Mouse (Mus musculus) liver, adult 2 months (tissue): ENCODE results near the gene 6030408B16Rik. TPM values are rescaled to one million over a fixed set of nuclear protein-coding genes. Genes with fewer than 3 reads are reported as not detected.
"Not testable (repeated sequence)": the region's sequence is repeated elsewhere in the genome, so short reads cannot be mapped to it uniquely, and the experiment has no call there.

Source experiments
- DNase-seq: peaks from one replicate; pipeline ENCODE4 v3.0.0-alpha.2; 2011; ENCODE audit warnings: low read depth, low spot score; ENCODE audit errors: extremely low read depth
- H3K27ac ChIP-seq: fragments of 200-500 bp; replicated peaks from 2 replicates; pipeline ENCODE4 v1.5.1; 2012; ENCODE audit warnings: low read depth, mild to moderate bottlenecking, control low read depth, inconsistent platforms, low read length; ENCODE audit not compliant: insufficient read depth
- H3K27me3 ChIP-seq: fragments of 200-500 bp; 2 replicates; pipeline ENCODE4 v1.6.1; 2012; ENCODE audit warnings: mild to moderate bottlenecking, moderate library complexity, low read length, inconsistent platforms; ENCODE audit not compliant: control insufficient read depth, insufficient read depth
- H3K36me3 ChIP-seq: fragments of 200-500 bp; 2 replicates; pipeline ENCODE4 v1.6.1; 2012; ENCODE audit warnings: low read length, inconsistent platforms; ENCODE audit not compliant: control insufficient read depth, insufficient read depth
- H3K4me1 ChIP-seq: fragments of 200-500 bp; 2 replicates; pipeline ENCODE4 v1.6.1; 2011; ENCODE audit warnings: low read length; ENCODE audit not compliant: control insufficient read depth, insufficient read depth
- H3K4me3 ChIP-seq: fragments of 200-500 bp; 2 replicates; pipeline ENCODE4 v1.5.1; 2011; ENCODE audit warnings: low read depth, mild to moderate bottlenecking, control low read depth, low read length, moderate library complexity; ENCODE audit not compliant: insufficient read depth
- H3K79me2 ChIP-seq: fragments of 200-500 bp; 2 replicates; pipeline ENCODE4 v1.6.1; 2012; ENCODE audit warnings: inconsistent platforms, mild to moderate bottlenecking, low read length, moderate library complexity; ENCODE audit not compliant: control insufficient read depth, insufficient read depth
- H3K9ac ChIP-seq: fragments of 200-500 bp; 2 replicates; pipeline ENCODE4 v1.6.1; 2012; ENCODE audit warnings: low read depth, mild to moderate bottlenecking, control low read depth, inconsistent platforms, low read length
- CTCF ChIP-seq: fragments of 200-500 bp; IDR thresholded peaks from 2 replicates; pipeline ENCODE4 v1.5.1; 2011; ENCODE audit warnings: low read depth, low read length, control low read depth
- POLR2A ChIP-seq: fragments of 200-500 bp; IDR thresholded peaks from 2 replicates; pipeline ENCODE4 v1.6.1; 2011; ENCODE audit warnings: low read length, control low read depth; ENCODE audit not compliant: insufficient read depth; ENCODE audit errors: extremely low read depth
- WGBS: fragments of 180-500 bp; shearing (Covaris S2); methylation state at CpG from one replicate; pipeline ENCODE4 v1.1.7; 2018; 5-methylcytosine and 5-hydroxymethylcytosine counted together
- polyA plus RNA-seq: library from polyadenylated mRNA; depleted of rRNA; stranded (reverse); fragments of >200 nt; gene quantifications from 2 replicates; pipeline ENCODE4 v1.2.3, GENCODE M21; 2012
- total RNA-seq: library from RNA; depleted of rRNA; stranded (reverse); fragments of >200 nt; gene quantifications from 2 replicates; pipeline ENCODE4 v1.2.3, GENCODE M21; 2014

6030408B16Rik gene
- total and polyA plus RNA-seq, 2 experiments = not detected

DNA sequence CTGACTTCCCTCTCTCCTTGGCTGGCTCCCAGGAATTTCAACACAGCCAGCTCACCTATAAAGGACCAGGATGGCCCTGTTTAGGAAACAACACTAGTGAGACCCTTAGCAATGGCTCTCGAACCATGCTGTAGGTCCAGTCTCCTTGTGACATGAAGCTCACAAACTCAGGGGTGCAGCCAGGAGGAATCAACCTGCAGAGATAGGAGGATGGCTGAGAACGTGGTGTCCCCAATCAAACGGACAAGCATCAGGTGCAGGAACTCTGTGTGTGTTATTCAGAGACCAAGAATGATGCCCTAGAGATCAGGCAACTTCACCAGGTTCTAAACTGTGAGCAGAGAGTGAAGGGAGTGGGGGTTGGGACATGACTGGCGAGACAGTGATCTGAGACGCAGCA, 29.1 kb downstream of the 6030408B16Rik start:
- Histone ChIP-seq H3K4me1 (no peaks in the 10 kb centered on the region), H3K27me3 (no peaks in the 10 kb centered on the region), H3K9ac (no peak overlapping the region), H3K27ac (no peak overlapping the region), H3K36me3 (no peaks in the 10 kb centered on the region), H3K4me3 (no peak overlapping the region), H3K79me2 (no peaks in the 10 kb centered on the region)
- DNase-seq = no peak
- no peak for TF ChIP-seq CTCF
- no peak for TF ChIP-seq POLR2A
- 81% methylated on average over 5 of the region's 5 CpGs for WGBS

- H3K27ac ChIP-seq = no peak overlapping the region
- H3K9ac ChIP-seq = no peak overlapping the region
- no peaks in the 10 kb centered on the region for H3K36me3 ChIP-seq
- 91% methylated on average over 7 of the region's 7 CpGs for WGBS
- TF ChIP-seq POLR2A (no peak), CTCF (no peak)
- H3K79me2 ChIP-seq = no peaks in the 10 kb centered on the region
- no peak overlapping the region for H3K4me3 ChIP-seq
- DNase-seq = no peak
- H3K4me1 ChIP-seq = no peaks in the 10 kb centered on the region
- H3K27me3 ChIP-seq = no peaks in the 10 kb centered on the region
Observed at GRCm38 (mm10) chr15:101322640-101323039, 29.6 kb downstream of the 6030408B16Rik start.

DNA sequence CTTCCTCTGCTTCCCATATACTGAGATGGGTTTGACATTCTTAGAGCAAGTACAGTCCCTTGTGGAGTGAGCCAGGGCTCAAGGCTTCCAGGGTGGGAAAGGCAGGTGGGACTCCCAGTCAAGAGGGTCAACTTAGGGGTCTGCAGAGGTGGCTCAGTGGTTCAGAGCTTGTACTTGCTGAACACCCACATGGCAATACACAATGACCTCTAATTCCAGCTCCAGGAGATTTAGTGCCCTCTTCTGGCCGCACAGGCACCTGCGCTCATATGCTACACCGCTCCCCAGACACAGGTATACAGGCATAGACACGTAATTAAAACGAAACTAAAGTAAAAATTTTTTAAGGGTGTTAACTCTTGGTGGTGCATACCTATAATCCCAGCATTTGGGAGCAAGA, 30.5 kb downstream of the 6030408B16Rik start:
- 95% methylated on average over 5 of the region's 5 CpGs for WGBS
- H3K27me3 ChIP-seq = no peaks in the 10 kb centered on the region
- DNase-seq = no peak
- no peaks in the 10 kb centered on the region for H3K79me2 ChIP-seq
- H3K27ac ChIP-seq = no peak overlapping the region
- H3K9ac ChIP-seq = no peak overlapping the region
- H3K4me3 ChIP-seq = no peak overlapping the region
- TF ChIP-seq POLR2A = no peak
- TF ChIP-seq CTCF = no peak
- no peaks in the 10 kb centered on the region for H3K4me1 ChIP-seq
- H3K36me3 ChIP-seq = no peaks in the 10 kb centered on the region

GRCm38 (mm10) chr15:101324409-101324808, 31.4 kb downstream of the 6030408B16Rik start:
- not testable (repeated sequence) for H3K4me3 ChIP-seq, H3K9ac ChIP-seq, DNase-seq, H3K27me3 ChIP-seq, H3K36me3 ChIP-seq, H3K27ac ChIP-seq, H3K79me2 ChIP-seq, H3K4me1 ChIP-seq

- no peak overlapping the region for H3K27ac ChIP-seq
- WGBS = 45% methylated on average over 10 of the region's 10 CpGs
- no peak for DNase-seq
- H3K9ac ChIP-seq = no peak overlapping the region
- H3K79me2 ChIP-seq = no peaks in the 10 kb centered on the region
- H3K36me3 ChIP-seq = no peaks in the 10 kb centered on the region
- no peak for TF ChIP-seq POLR2A
- TF ChIP-seq CTCF = no peak
- no peak overlapping the region for H3K4me3 ChIP-seq
- H3K27me3 ChIP-seq = no peaks in the 10 kb centered on the region
- no peaks in the 10 kb centered on the region for H3K4me1 ChIP-seq
Observed at GRCm38 (mm10) chr15:101325991-101326534, 33.1 kb downstream of the 6030408B16Rik start.

DNA sequence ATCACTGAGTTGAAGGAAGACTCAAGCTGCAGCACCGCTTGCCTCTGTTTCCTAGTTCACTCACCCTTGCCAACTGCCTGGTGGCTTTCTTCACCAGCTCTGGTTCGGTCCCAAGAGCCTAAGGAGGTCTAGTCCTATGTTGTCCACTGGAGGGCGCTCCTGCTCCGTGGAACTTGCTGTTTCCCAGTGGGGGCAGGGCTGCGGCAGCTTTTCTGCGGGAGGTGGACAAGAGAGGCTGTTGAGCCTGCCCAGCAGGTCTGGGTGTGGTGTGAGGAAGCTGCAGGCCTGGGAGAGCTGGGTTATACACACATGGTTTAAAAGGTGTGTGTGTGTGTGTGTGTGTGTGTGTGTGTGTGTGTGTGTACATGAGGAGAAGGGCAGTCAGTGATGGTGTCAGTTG, 34.3 kb downstream of the 6030408B16Rik start:
- H3K79me2 ChIP-seq = no peaks in the 10 kb centered on the region
- no peaks in the 10 kb centered on the region for H3K4me1 ChIP-seq
- TF ChIP-seq POLR2A (no peak), CTCF (peak; percentile 94)
- no peak overlapping the region for H3K27ac ChIP-seq
- no peak overlapping the region for H3K9ac ChIP-seq
- no peaks in the 10 kb centered on the region for H3K36me3 ChIP-seq
- WGBS = 7% methylated on average over 6 of the region's 6 CpGs
- H3K4me3 ChIP-seq = no peak overlapping the region
- DNase-seq = peak; percentile 48
- no peaks in the 10 kb centered on the region for H3K27me3 ChIP-seq
